Mouse (Mus musculus): ENCODE measurements around the gene Olfr1312. TPM values are rescaled to one million over a fixed set of nuclear protein-coding genes. Genes with fewer than 3 reads are reported as not detected.
"Not testable (repeated sequence)": the region's sequence is repeated elsewhere in the genome, so short reads cannot be mapped to it uniquely, and the experiment has no call there.

The Olfr1312 gene
- not detected in 2 replicates for polyA plus RNA-seq (2014; fragmentation: Nextera tagmentation; extraction: Ambion mirVana)

- Histone ChIP-seq H3K36me3 (replicated peaks; ENCODE audit: control insufficient read depth, insufficient read depth, low read depth, low read length) (no peaks in the 10 kb centered on the region), H3K4me1 (ENCODE audit: control insufficient read depth, insufficient read depth, low read length) (no peaks in the 10 kb centered on the region), H3K27ac (replicated peaks; ENCODE audit: low read depth, low read length) (no peak within 1 kb of the TSS), H3K9me3 (replicated peaks; ENCODE audit: control insufficient read depth, low read length) (no peaks in the 10 kb centered on the region), H3K4me2 (ENCODE audit: low read depth, low read length) (no peak within 1 kb of the TSS), H3K27me3 (ENCODE audit: control insufficient read depth, insufficient read depth, low read length) (no peaks in the 10 kb centered on the region), H3K9ac (replicated peaks; ENCODE audit: low read length) (no peak within 1 kb of the TSS), H3K4me3 (ENCODE audit: low read depth, low read length) (no peak within 1 kb of the TSS)
- WGBS: 39% methylated on average over 1 of the region's 1 CpGs
- ATAC-seq (replicated peaks; ENCODE audit: insufficient number of reproducible peaks, low FRiP score, low TSS enrichment, low read depth): no peak
- DNase-seq (ENCODE audit: low spot score): no peak
Observed at GRCm38 (mm10) chr2:112050138-112050537, at the start of gene Olfr1312. TSS of gene Olfr1312 (minus strand) at chr2:112050238.

- Histone ChIP-seq H3K27ac (replicated peaks; ENCODE audit: low read depth, low read length) (no peak within 1 kb of the TSS), H3K9me3 (replicated peaks; ENCODE audit: control insufficient read depth, low read length) (no peaks in the 10 kb centered on the region), H3K36me3 (replicated peaks; ENCODE audit: control insufficient read depth, insufficient read depth, low read depth, low read length) (no peaks in the 10 kb centered on the region), H3K27me3 (ENCODE audit: control insufficient read depth, insufficient read depth, low read length) (no peaks in the 10 kb centered on the region), H3K9ac (replicated peaks; ENCODE audit: low read length) (no peak within 1 kb of the TSS), H3K4me2 (ENCODE audit: low read depth, low read length) (no peak within 1 kb of the TSS), H3K4me3 (ENCODE audit: low read depth, low read length) (no peak within 1 kb of the TSS), H3K4me1 (ENCODE audit: control insufficient read depth, insufficient read depth, low read length) (no peaks in the 10 kb centered on the region)
- no peak for DNase-seq (ENCODE audit: low spot score)
- no peak for ATAC-seq (replicated peaks; ENCODE audit: insufficient number of reproducible peaks, low FRiP score, low TSS enrichment, low read depth)
Observed at GRCm38 (mm10) chr2:112096681-112097080, 46.6 kb upstream of the Olfr1312 start, which contains the start of gene Olfr1314. TSS of gene Olfr1314 (minus strand) at chr2:112096781.

GRCm38 (mm10) chr2:112077743-112078142 lies 27.7 kb upstream of the Olfr1312 start, which contains the start of gene Olfr1313:
TSS of gene Olfr1313 (minus strand) at chr2:112077843.
- Histone ChIP-seq H3K4me3 (ENCODE audit: low read depth, low read length) (no peak within 1 kb of the TSS), H3K9me3 (replicated peaks; ENCODE audit: control insufficient read depth, low read length) (no peaks in the 10 kb centered on the region), H3K36me3 (replicated peaks; ENCODE audit: control insufficient read depth, insufficient read depth, low read depth, low read length) (no peaks in the 10 kb centered on the region), H3K27me3 (ENCODE audit: control insufficient read depth, insufficient read depth, low read length) (no peaks in the 10 kb centered on the region), H3K27ac (replicated peaks; ENCODE audit: low read depth, low read length) (no peak within 1 kb of the TSS), H3K9ac (replicated peaks; ENCODE audit: low read length) (no peak within 1 kb of the TSS), H3K4me2 (ENCODE audit: low read depth, low read length) (no peak within 1 kb of the TSS), H3K4me1 (ENCODE audit: control insufficient read depth, insufficient read depth, low read length) (no peaks in the 10 kb centered on the region)
- no peak for DNase-seq (ENCODE audit: low spot score)
- no peak for ATAC-seq (replicated peaks; ENCODE audit: insufficient number of reproducible peaks, low FRiP score, low TSS enrichment, low read depth)

- not testable (repeated sequence) for H3K36me3 ChIP-seq (replicated peaks; ENCODE audit: control insufficient read depth, insufficient read depth, low read depth, low read length)
Observed at GRCm38 (mm10) chr2:112026971-112027370, 23.1 kb downstream of the Olfr1312 start.

GRCm38 (mm10) chr2:112024312-112024711 lies 25.7 kb downstream of the Olfr1312 start, which contains the start of gene Olfr1311:
TSS of gene Olfr1311 (minus strand) at chr2:112024412.
- Histone ChIP-seq H3K9ac (replicated peaks; ENCODE audit: low read length) (no peak within 1 kb of the TSS), H3K27me3 (ENCODE audit: control insufficient read depth, insufficient read depth, low read length) (no peaks in the 10 kb centered on the region), H3K9me3 (replicated peaks; ENCODE audit: control insufficient read depth, low read length) (no peaks in the 10 kb centered on the region), H3K4me3 (ENCODE audit: low read depth, low read length) (no peak within 1 kb of the TSS), H3K4me1 (ENCODE audit: control insufficient read depth, insufficient read depth, low read length) (no peaks in the 10 kb centered on the region), H3K4me2 (ENCODE audit: low read depth, low read length) (no peak within 1 kb of the TSS), H3K27ac (replicated peaks; ENCODE audit: low read depth, low read length) (no peak within 1 kb of the TSS), H3K36me3 (replicated peaks; ENCODE audit: control insufficient read depth, insufficient read depth, low read depth, low read length) (no peaks in the 10 kb centered on the region)
- ATAC-seq (replicated peaks; ENCODE audit: insufficient number of reproducible peaks, low FRiP score, low TSS enrichment, low read depth) (no peak), DNase-seq (ENCODE audit: low spot score) (no peak)
- WGBS: 96% methylated on average over 2 of the region's 2 CpGs

More at GRCm38 (mm10) chr2:112026971-112027370, 23.1 kb downstream of the Olfr1312 start:
- not testable (repeated sequence) for DNase-seq (ENCODE audit: low spot score); H3K4me1 ChIP-seq (ENCODE audit: control insufficient read depth, insufficient read depth, low read length); H3K4me2 ChIP-seq (ENCODE audit: low read depth, low read length); H3K9me3 ChIP-seq (replicated peaks; ENCODE audit: control insufficient read depth, low read length); H3K9ac ChIP-seq (replicated peaks; ENCODE audit: low read length); H3K27ac ChIP-seq (replicated peaks; ENCODE audit: low read depth, low read length); ATAC-seq (replicated peaks; ENCODE audit: insufficient number of reproducible peaks, low FRiP score, low TSS enrichment, low read depth); H3K4me3 ChIP-seq (ENCODE audit: low read depth, low read length); H3K27me3 ChIP-seq (ENCODE audit: control insufficient read depth, insufficient read depth, low read length)
- WGBS: 54% methylated on average over 6 of the region's 6 CpGs

- no peak overlapping the region for H3K9ac ChIP-seq (replicated peaks; ENCODE audit: low read length)
- H3K4me3 ChIP-seq (ENCODE audit: low read depth, low read length): no peak overlapping the region
- DNase-seq (ENCODE audit: low spot score): no peak
- ATAC-seq (replicated peaks; ENCODE audit: insufficient number of reproducible peaks, low FRiP score, low TSS enrichment, low read depth): no peak
- H3K27me3 ChIP-seq (ENCODE audit: control insufficient read depth, insufficient read depth, low read length): no peaks in the 10 kb centered on the region
- no peak overlapping the region for H3K27ac ChIP-seq (replicated peaks; ENCODE audit: low read depth, low read length)
- H3K4me1 ChIP-seq (ENCODE audit: control insufficient read depth, insufficient read depth, low read length): no peaks in the 10 kb centered on the region
- no peaks in the 10 kb centered on the region for H3K36me3 ChIP-seq (replicated peaks; ENCODE audit: control insufficient read depth, insufficient read depth, low read depth, low read length)
- WGBS: 73% methylated on average over 3 of the region's 3 CpGs
- no peak overlapping the region for H3K4me2 ChIP-seq (ENCODE audit: low read depth, low read length)
- H3K9me3 ChIP-seq (replicated peaks; ENCODE audit: control insufficient read depth, low read length): no peaks in the 10 kb centered on the region
Observed at GRCm38 (mm10) chr2:112014900-112015299, 35.1 kb downstream of the Olfr1312 start.

GRCm38 (mm10) chr2:112012608-112013007 lies 37.4 kb downstream of the Olfr1312 start, which contains the start of gene Olfr1310:
TSS of gene Olfr1310 (minus strand) at chr2:112012708.
- Histone ChIP-seq H3K4me3 (ENCODE audit: low read depth, low read length) (no peak within 1 kb of the TSS), H3K9me3 (replicated peaks; ENCODE audit: control insufficient read depth, low read length) (no peaks in the 10 kb centered on the region), H3K4me1 (ENCODE audit: control insufficient read depth, insufficient read depth, low read length) (no peaks in the 10 kb centered on the region), H3K27ac (replicated peaks; ENCODE audit: low read depth, low read length) (no peak within 1 kb of the TSS), H3K9ac (replicated peaks; ENCODE audit: low read length) (no peak within 1 kb of the TSS), H3K36me3 (replicated peaks; ENCODE audit: control insufficient read depth, insufficient read depth, low read depth, low read length) (no peaks in the 10 kb centered on the region), H3K27me3 (ENCODE audit: control insufficient read depth, insufficient read depth, low read length) (no peaks in the 10 kb centered on the region), H3K4me2 (ENCODE audit: low read depth, low read length) (no peak within 1 kb of the TSS)
- no peak for ATAC-seq (replicated peaks; ENCODE audit: insufficient number of reproducible peaks, low FRiP score, low TSS enrichment, low read depth)
- no peak for DNase-seq (ENCODE audit: low spot score)

- Histone ChIP-seq H3K9me3 (replicated peaks; ENCODE audit: control insufficient read depth, low read length) (no peaks in the 10 kb centered on the region; the same call in 1 of the 2 replicates), H3K9ac (replicated peaks; ENCODE audit: low read length) (no peak within 1 kb of the TSS), H3K27me3 (ENCODE audit: control insufficient read depth, insufficient read depth, low read length) (no peaks in the 10 kb centered on the region), H3K36me3 (replicated peaks; ENCODE audit: control insufficient read depth, insufficient read depth, low read depth, low read length) (no peaks in the 10 kb centered on the region), H3K4me2 (ENCODE audit: low read depth, low read length) (no peak within 1 kb of the TSS), H3K4me3 (ENCODE audit: low read depth, low read length) (no peak within 1 kb of the TSS), H3K27ac (replicated peaks; ENCODE audit: low read depth, low read length) (no peak within 1 kb of the TSS), H3K4me1 (ENCODE audit: control insufficient read depth, insufficient read depth, low read length) (no peaks in the 10 kb centered on the region)
- WGBS: 68% methylated on average over 1 of the region's 1 CpGs
- DNase-seq (ENCODE audit: low spot score) (no peak), ATAC-seq (replicated peaks; ENCODE audit: insufficient number of reproducible peaks, low FRiP score, low TSS enrichment, low read depth) (no peak)
Observed at GRCm38 (mm10) chr2:111990181-111990580, 59.9 kb downstream of the Olfr1312 start, which contains the start of gene Olfr1309. TSS of gene Olfr1309 (minus strand) at chr2:111990281.
